Mouse (Mus musculus): Measurements from ENCODE around the gene Cdk10. TPM values are rescaled to one million over a fixed set of nuclear protein-coding genes. Genes with fewer than 3 reads are reported as not detected.
A peak's percentile ranks its signal among the peaks of the same experiment; 100 is the strongest.

Cdk10 gene
- total and polyA plus RNA-seq, 3 experiments: 22.3 to 56.3 (median 25.5) TPM

GRCm38 (mm10) chr8:123231742-123232141 lies 7.1 kb downstream of the Cdk10 start:
- H3K4me3 ChIP-seq (ENCODE audit: low read depth, low read length): no peak overlapping the region
- H3K36me3 ChIP-seq (replicated peaks): peaks cover 71% of the 10 kb centered on the region
- TF ChIP-seq TAL1 (conservative IDR thresholded peaks at IDR 0.05; ENCODE audit: low read depth, low read length) (no peak), GATA2 (IDR thresholded peaks at IDR 0.05; ENCODE audit: borderline replicate concordance, low read depth, low read length) (no peak), GATA1 (IDR thresholded peaks at IDR 0.05; ENCODE audit: borderline replicate concordance, low read length) (no peak), POLR2AphosphoS5 (IDR thresholded peaks at IDR 0.05; ENCODE audit: insufficient replicate concordance, low read depth, low read length) (no peak), CTCF (IDR thresholded peaks at IDR 0.05; ENCODE audit: low read depth, low read length) (no peak)
- no peaks in the 10 kb centered on the region for H3K9me3 ChIP-seq (replicated peaks)
- ATAC-seq (ENCODE audit: extremely low read depth, insufficient number of reproducible peaks, low FRiP score, poor library complexity, severe bottlenecking): no peak
- peaks cover 39% of the 10 kb centered on the region for H3K4me1 ChIP-seq (ENCODE audit: insufficient read depth, low read depth, low read length)
- DNase-seq (ENCODE audit: low spot score): no peak
- peaks cover 23% of the 10 kb centered on the region for H3K27me3 ChIP-seq (ENCODE audit: insufficient read depth, low read length)

GRCm38 (mm10) chr8:123232553-123232952 lies 7.9 kb downstream of the Cdk10 start:
- Histone ChIP-seq H3K4me1 (ENCODE audit: insufficient read depth, low read depth, low read length) (peaks cover 41% of the 10 kb centered on the region), H3K9me3 (replicated peaks) (no peaks in the 10 kb centered on the region), H3K27me3 (ENCODE audit: insufficient read depth, low read length) (peaks cover 27% of the 10 kb centered on the region), H3K4me3 (ENCODE audit: low read depth, low read length) (no peak overlapping the region), H3K36me3 (replicated peaks) (peaks cover 63% of the 10 kb centered on the region)
- ATAC-seq (ENCODE audit: extremely low read depth, insufficient number of reproducible peaks, low FRiP score, poor library complexity, severe bottlenecking) (no peak), DNase-seq (ENCODE audit: low spot score) (no peak)
- no peak for TF ChIP-seq GATA2 (IDR thresholded peaks at IDR 0.05; ENCODE audit: borderline replicate concordance, low read depth, low read length)
- no peak for TF ChIP-seq TAL1 (conservative IDR thresholded peaks at IDR 0.05; ENCODE audit: low read depth, low read length)
- TF ChIP-seq POLR2AphosphoS5 (IDR thresholded peaks at IDR 0.05; ENCODE audit: insufficient replicate concordance, low read depth, low read length): no peak
- TF ChIP-seq CTCF (IDR thresholded peaks at IDR 0.05; ENCODE audit: low read depth, low read length): no peak
- no peak for TF ChIP-seq GATA1 (IDR thresholded peaks at IDR 0.05; ENCODE audit: borderline replicate concordance, low read length)

GRCm38 (mm10) chr8:123233300-123233699 lies 8.7 kb downstream of the Cdk10 start:
- no peak for ATAC-seq (ENCODE audit: extremely low read depth, insufficient number of reproducible peaks, low FRiP score, poor library complexity, severe bottlenecking)
- H3K36me3 ChIP-seq (replicated peaks): peaks cover 56% of the 10 kb centered on the region
- DNase-seq (ENCODE audit: low spot score): no peak

GRCm38 (mm10) chr8:123233760-123234159 lies 9.1 kb downstream of the Cdk10 start:
- Histone ChIP-seq H3K27me3 (ENCODE audit: insufficient read depth, low read length) (peaks cover 27% of the 10 kb centered on the region), H3K4me1 (ENCODE audit: insufficient read depth, low read depth, low read length) (peaks cover 41% of the 10 kb centered on the region), H3K36me3 (replicated peaks) (peaks cover 51% of the 10 kb centered on the region), H3K4me3 (ENCODE audit: low read depth, low read length) (no peak overlapping the region), H3K9me3 (replicated peaks) (no peaks in the 10 kb centered on the region)
- TF ChIP-seq GATA2 (IDR thresholded peaks at IDR 0.05; ENCODE audit: borderline replicate concordance, low read depth, low read length): no peak
- TF ChIP-seq TAL1 (conservative IDR thresholded peaks at IDR 0.05; ENCODE audit: low read depth, low read length): no peak
- TF ChIP-seq GATA1 (IDR thresholded peaks at IDR 0.05; ENCODE audit: borderline replicate concordance, low read length): no peak
- TF ChIP-seq POLR2AphosphoS5 (IDR thresholded peaks at IDR 0.05; ENCODE audit: insufficient replicate concordance, low read depth, low read length): no peak
- TF ChIP-seq CTCF (IDR thresholded peaks at IDR 0.05; ENCODE audit: low read depth, low read length): no peak
- DNase-seq (ENCODE audit: low spot score) (no peak), ATAC-seq (ENCODE audit: extremely low read depth, insufficient number of reproducible peaks, low FRiP score, poor library complexity, severe bottlenecking) (no peak)

More at GRCm38 (mm10) chr8:123233300-123233699, 8.7 kb downstream of the Cdk10 start:
- TF ChIP-seq POLR2AphosphoS5 (IDR thresholded peaks at IDR 0.05; ENCODE audit: insufficient replicate concordance, low read depth, low read length) (no peak), TAL1 (conservative IDR thresholded peaks at IDR 0.05; ENCODE audit: low read depth, low read length) (no peak), CTCF (IDR thresholded peaks at IDR 0.05; ENCODE audit: low read depth, low read length) (no peak), GATA1 (IDR thresholded peaks at IDR 0.05; ENCODE audit: borderline replicate concordance, low read length) (no peak), GATA2 (IDR thresholded peaks at IDR 0.05; ENCODE audit: borderline replicate concordance, low read depth, low read length) (no peak)
- peaks cover 27% of the 10 kb centered on the region for H3K27me3 ChIP-seq (ENCODE audit: insufficient read depth, low read length)
- H3K9me3 ChIP-seq (replicated peaks): no peaks in the 10 kb centered on the region
- H3K4me3 ChIP-seq (ENCODE audit: low read depth, low read length): no peak overlapping the region
- peaks cover 41% of the 10 kb centered on the region for H3K4me1 ChIP-seq (ENCODE audit: insufficient read depth, low read depth, low read length)

- Histone ChIP-seq H3K4me3 (ENCODE audit: low read depth, low read length) (peak overlapping the region; percentile 74), H3K27me3 (ENCODE audit: insufficient read depth, low read length) (peaks cover 30% of the 10 kb centered on the region), H3K4me1 (ENCODE audit: insufficient read depth, low read depth, low read length) (peaks cover 41% of the 10 kb centered on the region), H3K9me3 (replicated peaks) (no peaks in the 10 kb centered on the region), H3K36me3 (replicated peaks) (peaks cover 39% of the 10 kb centered on the region)
- TF ChIP-seq TAL1 (conservative IDR thresholded peaks at IDR 0.05; ENCODE audit: low read depth, low read length) (no peak), GATA1 (IDR thresholded peaks at IDR 0.05; ENCODE audit: borderline replicate concordance, low read length) (no peak), GATA2 (IDR thresholded peaks at IDR 0.05; ENCODE audit: borderline replicate concordance, low read depth, low read length) (no peak), POLR2AphosphoS5 (IDR thresholded peaks at IDR 0.05; ENCODE audit: insufficient replicate concordance, low read depth, low read length) (no peak), CTCF (IDR thresholded peaks at IDR 0.05; ENCODE audit: low read depth, low read length) (no peak)
- no peak for ATAC-seq (ENCODE audit: extremely low read depth, insufficient number of reproducible peaks, low FRiP score, poor library complexity, severe bottlenecking)
- DNase-seq (ENCODE audit: low spot score): no peak
These were observed 10.4 kb downstream of the Cdk10 start for GRCm38 (mm10) chr8:123234918-123235519.

GRCm38 (mm10) chr8:123235520-123236497 lies 11.2 kb downstream of the Cdk10 start, which contains the start of gene Spata2l:
Gene Spata2l (minus strand): TSS chr8:123236233.
- no peak for TF ChIP-seq GATA2 (IDR thresholded peaks at IDR 0.05; ENCODE audit: borderline replicate concordance, low read depth, low read length)
- TF ChIP-seq TAL1 (conservative IDR thresholded peaks at IDR 0.05; ENCODE audit: low read depth, low read length): no peak
- TF ChIP-seq POLR2AphosphoS5 (IDR thresholded peaks at IDR 0.05; ENCODE audit: insufficient replicate concordance, low read depth, low read length): no peak
- TF ChIP-seq CTCF (IDR thresholded peaks at IDR 0.05; ENCODE audit: low read depth, low read length): no peak
- TF ChIP-seq GATA1 (IDR thresholded peaks at IDR 0.05; ENCODE audit: borderline replicate concordance, low read length): no peak
- no peaks in the 10 kb centered on the region for H3K9me3 ChIP-seq (replicated peaks)
- peaks cover 30% of the 10 kb centered on the region for H3K27me3 ChIP-seq (ENCODE audit: insufficient read depth, low read length)
- DNase-seq (ENCODE audit: low spot score) (peak; percentile 92), ATAC-seq (ENCODE audit: extremely low read depth, insufficient number of reproducible peaks, low FRiP score, poor library complexity, severe bottlenecking) (peak; percentile 92)
- H3K4me3 ChIP-seq (ENCODE audit: low read depth, low read length): peak within 1 kb of the TSS; percentile 74
- H3K36me3 ChIP-seq (replicated peaks): peaks cover 34% of the 10 kb centered on the region
- peaks cover 41% of the 10 kb centered on the region for H3K4me1 ChIP-seq (ENCODE audit: insufficient read depth, low read depth, low read length)
